Mouse (Mus musculus): ENCODE measurements around the gene Atic. TPM values are rescaled to one million over a fixed set of nuclear protein-coding genes. Genes with fewer than 3 reads are reported as not detected.
A peak's percentile ranks its signal among the peaks of the same experiment; 100 is the strongest.

Gene Atic
- polyA plus RNA-seq, 1 experiment from 2014 or later: 29.4 TPM

DNA sequence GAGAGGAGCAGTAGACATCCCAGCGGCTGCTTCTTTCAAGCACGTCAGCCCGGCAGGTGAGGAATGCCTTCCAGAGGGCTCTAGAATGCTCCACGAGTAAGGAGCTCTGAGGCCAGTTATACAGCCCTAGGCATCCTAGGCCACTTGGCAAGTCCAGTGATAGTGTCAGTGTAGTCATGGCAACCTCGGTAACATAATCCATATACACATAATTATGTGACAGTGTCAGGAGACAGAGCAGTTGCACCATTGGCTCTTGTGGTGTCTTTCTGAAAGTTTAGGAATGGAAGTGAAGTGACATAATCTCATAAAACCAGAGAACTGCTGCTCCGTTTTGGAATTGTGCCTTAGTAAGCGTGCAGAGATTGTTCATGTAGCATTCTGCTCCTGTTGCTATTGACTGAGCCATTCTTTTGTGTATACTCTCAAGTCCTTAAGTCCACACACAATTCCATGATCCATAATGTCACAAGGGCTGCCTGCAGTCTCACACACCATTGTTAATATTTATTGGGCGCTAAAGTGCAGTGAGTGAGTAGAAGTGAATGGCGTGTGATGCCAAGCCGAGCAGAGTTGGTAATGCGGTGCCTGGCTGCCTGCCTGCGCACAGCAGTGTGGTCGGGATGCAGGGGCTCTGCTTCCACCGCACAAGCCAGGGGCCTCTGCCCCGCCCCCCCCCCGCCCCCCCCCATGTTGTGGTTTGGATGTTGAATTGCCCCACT is 11.1 kb downstream of the Atic start:
- Histone ChIP-seq H3K9ac (no peak overlapping the region), H3K36me3 (replicated peaks) (peaks cover 24% of the 10 kb centered on the region; the same call in 1 of the 2 replicates), H3K9me3 (no peaks in the 10 kb centered on the region), H3K4me1 (no peaks in the 10 kb centered on the region), H3K4me2 (no peak overlapping the region), H3K4me3 (no peak overlapping the region), H3K27me3 (replicated peaks) (no peaks in the 10 kb centered on the region), H3K27ac (no peak overlapping the region)
- 0 out of 2 replicates have a peak, but pooled peaks have one; percentile 42 for ATAC-seq (replicated peaks)
- 71% methylated on average over 16 of the region's 16 CpGs for WGBS

DNA sequence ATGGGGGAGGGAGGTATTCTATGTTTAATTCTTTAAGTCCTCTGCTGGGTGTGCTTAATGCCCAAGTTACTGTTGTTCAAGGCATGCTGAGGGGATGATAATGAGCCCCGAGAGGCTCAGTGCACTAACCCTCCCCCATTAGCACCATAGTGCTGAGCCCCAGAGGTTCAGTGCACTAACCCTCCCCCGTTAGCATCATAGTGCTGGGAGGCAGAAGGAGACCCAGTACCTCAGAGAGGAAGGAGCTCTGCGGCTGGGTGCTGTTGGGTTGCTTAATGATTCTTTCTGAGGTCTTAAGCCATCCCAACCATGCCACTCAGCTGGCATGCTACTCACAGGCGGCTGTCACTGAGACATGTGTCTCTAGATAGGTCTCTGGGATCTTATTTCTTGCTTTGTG is 13.2 kb downstream of the Atic start:
- Histone ChIP-seq H3K36me3 (replicated peaks) (peaks cover 16% of the 10 kb centered on the region; the same call in 1 of the 2 replicates), H3K27me3 (replicated peaks) (no peaks in the 10 kb centered on the region), H3K27ac (no peak overlapping the region), H3K4me3 (no peak overlapping the region), H3K4me1 (no peaks in the 10 kb centered on the region), H3K9ac (no peak overlapping the region), H3K4me2 (no peak overlapping the region), H3K9me3 (no peaks in the 10 kb centered on the region)
- WGBS: 81% methylated on average over 4 of the region's 4 CpGs
- ATAC-seq (replicated peaks): no peak

DNA sequence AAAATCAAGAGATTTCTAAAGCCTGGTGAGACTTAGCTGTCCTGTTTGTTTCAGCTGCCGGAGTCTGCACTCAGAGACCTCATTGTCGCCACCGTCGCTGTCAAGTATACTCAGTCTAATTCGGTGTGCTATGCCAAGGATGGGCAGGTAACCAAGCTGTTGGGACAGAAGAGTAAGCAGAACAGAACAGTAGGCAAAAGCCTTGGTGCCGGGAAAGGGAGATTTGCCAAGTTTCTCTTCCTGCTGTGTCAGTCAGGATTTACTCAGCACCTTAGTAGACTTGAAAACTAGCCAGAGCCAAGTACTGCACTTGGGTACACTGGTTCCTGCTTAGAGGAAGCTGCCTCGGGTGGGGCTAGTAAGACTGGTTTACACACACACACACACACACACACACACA is 19.0 kb downstream of the Atic start:
- Histone ChIP-seq H3K4me3 (no peak overlapping the region), H3K9me3 (no peaks in the 10 kb centered on the region), H3K27me3 (replicated peaks) (no peaks in the 10 kb centered on the region), H3K36me3 (replicated peaks) (peaks cover 18% of the 10 kb centered on the region; the same call in 1 of the 2 replicates), H3K4me1 (no peaks in the 10 kb centered on the region), H3K27ac (no peak overlapping the region), H3K4me2 (no peak overlapping the region), H3K9ac (no peak overlapping the region)
- no peak for ATAC-seq (replicated peaks)
- WGBS: 84% methylated on average over 7 of the region's 7 CpGs

DNA sequence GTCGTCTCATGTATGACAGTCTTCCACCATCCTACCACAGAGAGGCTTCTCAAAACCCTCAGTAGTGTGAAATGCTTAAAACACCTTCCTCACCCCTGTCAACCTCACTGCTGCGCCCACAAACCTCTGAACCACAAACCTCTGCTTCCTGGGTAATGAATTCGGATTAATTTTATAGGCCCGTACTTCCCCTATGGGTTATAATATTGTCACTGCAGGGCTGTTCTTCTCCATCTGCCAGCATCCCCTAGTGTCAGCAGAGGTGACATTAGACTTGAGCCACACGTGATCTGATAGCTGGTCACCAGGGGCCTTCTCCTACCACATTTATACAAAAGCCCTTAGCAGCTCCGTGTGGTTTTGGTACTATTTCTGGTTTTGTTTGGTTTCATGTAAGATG is 19.9 kb downstream of the Atic start:
- Histone ChIP-seq H3K4me3 (no peak overlapping the region), H3K4me1 (no peaks in the 10 kb centered on the region), H3K4me2 (no peak overlapping the region), H3K27me3 (replicated peaks) (no peaks in the 10 kb centered on the region), H3K36me3 (replicated peaks) (peaks cover 12% of the 10 kb centered on the region; the same call in 1 of the 2 replicates), H3K9ac (no peak overlapping the region), H3K27ac (no peak overlapping the region), H3K9me3 (no peaks in the 10 kb centered on the region)
- no peak for ATAC-seq (replicated peaks)
- 94% methylated on average over 6 of the region's 6 CpGs for WGBS

DNA sequence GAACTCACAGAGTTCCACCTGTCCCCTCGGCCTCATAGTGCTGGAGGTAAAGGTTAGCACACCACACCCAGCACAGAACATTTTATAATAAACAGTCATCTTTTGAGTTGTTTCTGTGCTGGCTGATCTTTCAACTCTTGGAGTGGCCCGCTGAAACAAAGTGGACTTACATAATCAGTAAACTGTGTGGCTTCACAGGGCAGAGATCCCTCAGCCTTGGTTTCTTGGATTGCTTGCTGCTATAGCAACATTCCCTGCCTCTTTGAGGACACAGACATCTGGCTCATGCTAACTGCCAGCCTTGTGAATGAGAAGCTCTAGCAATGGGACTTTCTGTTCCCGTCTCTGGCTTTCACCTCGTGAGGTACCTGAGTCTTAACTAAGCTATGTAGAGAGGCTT is 22.6 kb downstream of the Atic start:
- no peak overlapping the region for H3K27ac ChIP-seq
- H3K9ac ChIP-seq: no peak overlapping the region
- 92% methylated on average over 4 of the region's 4 CpGs for WGBS
- no peak overlapping the region for H3K4me2 ChIP-seq
- peaks cover 10% of the 10 kb centered on the region; the same call in 1 of the 2 replicates for H3K36me3 ChIP-seq (replicated peaks)
- no peak for ATAC-seq (replicated peaks)
- H3K4me1 ChIP-seq: no peaks in the 10 kb centered on the region
- no peaks in the 10 kb centered on the region for H3K9me3 ChIP-seq
- H3K27me3 ChIP-seq (replicated peaks): no peaks in the 10 kb centered on the region
- H3K4me3 ChIP-seq: no peak overlapping the region

DNA sequence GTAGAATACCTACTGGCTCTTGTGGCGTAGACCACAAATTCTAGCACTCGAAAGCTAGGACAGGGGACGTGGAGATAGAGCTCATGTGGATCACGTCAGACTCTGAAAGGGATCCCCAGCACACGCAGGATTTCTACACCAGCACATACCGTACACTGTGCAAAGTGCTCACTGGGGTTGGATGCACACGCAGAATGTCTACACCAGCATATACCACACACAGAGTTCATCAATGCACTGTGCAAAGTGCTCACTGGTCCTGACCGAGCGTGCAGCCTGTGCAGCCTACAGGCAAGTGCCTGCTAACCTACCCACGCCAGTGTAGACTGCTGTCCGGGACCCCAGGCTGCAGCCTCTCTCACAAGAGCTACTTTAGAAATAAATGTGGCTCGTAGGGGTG is 23.5 kb downstream of the Atic start:
- Histone ChIP-seq H3K4me2 (no peak overlapping the region), H3K27me3 (replicated peaks) (no peaks in the 10 kb centered on the region), H3K4me3 (no peak overlapping the region), H3K27ac (no peak overlapping the region), H3K9ac (no peak overlapping the region), H3K4me1 (no peaks in the 10 kb centered on the region), H3K9me3 (no peaks in the 10 kb centered on the region), H3K36me3 (replicated peaks) (peaks cover 10% of the 10 kb centered on the region; the same call in 1 of the 2 replicates)
- no peak for ATAC-seq (replicated peaks)
- 95% methylated on average over 12 of the region's 12 CpGs for WGBS

DNA sequence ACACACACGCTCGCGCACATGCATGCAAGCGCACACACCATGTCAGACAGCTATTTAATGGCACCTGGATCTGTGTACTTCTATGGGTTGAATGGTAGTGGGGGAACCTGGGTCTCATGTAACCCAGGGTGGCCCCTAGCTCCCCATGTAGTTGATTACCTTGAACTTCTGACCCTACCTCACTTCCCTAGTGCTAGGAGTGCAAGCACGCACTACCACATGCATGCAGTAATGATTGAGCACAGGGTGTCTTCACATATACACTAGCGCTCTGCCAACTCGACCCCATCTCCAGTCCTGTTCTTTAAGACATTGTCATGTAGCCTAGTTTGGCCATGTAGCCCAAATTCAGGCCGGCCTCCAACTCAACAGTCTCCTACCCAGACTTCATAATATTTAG is 26.4 kb downstream of the Atic start:
- H3K9me3 ChIP-seq: no peaks in the 10 kb centered on the region
- H3K27ac ChIP-seq: no peak overlapping the region
- no peaks in the 10 kb centered on the region for H3K4me1 ChIP-seq
- H3K4me3 ChIP-seq: no peak overlapping the region
- H3K9ac ChIP-seq: no peak overlapping the region
- H3K4me2 ChIP-seq: no peak overlapping the region
- H3K27me3 ChIP-seq (replicated peaks): no peaks in the 10 kb centered on the region
- no peak for ATAC-seq (replicated peaks)
- peaks cover 5% of the 10 kb centered on the region; the same call in 1 of the 2 replicates for H3K36me3 ChIP-seq (replicated peaks)
- 98% methylated on average over 8 of the region's 8 CpGs for WGBS

DNA sequence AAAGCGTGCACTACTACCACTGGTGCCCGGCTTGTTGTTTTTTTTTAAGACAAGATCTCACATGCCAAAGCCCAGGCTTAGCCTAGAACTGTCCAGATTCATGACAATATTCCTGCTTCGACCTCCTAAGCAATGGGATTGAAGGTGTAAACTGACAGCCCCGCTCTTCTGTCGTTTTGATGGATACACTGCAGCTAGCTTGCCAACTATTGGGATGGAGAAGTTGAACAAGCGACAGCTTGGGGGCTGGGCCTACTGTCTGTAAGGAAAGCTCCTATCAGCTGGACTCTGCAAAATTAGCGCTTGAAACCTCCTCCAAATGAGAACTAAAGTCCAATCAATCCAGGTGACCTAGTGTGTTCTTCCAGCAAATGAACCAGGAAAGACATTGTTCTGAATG is 26.9 kb downstream of the Atic start:
- Histone ChIP-seq H3K9ac (no peak overlapping the region), H3K4me2 (no peak overlapping the region), H3K27me3 (replicated peaks) (no peaks in the 10 kb centered on the region), H3K9me3 (no peaks in the 10 kb centered on the region), H3K4me3 (no peak overlapping the region), H3K36me3 (replicated peaks) (0 out of 2 replicates have a peak, but pooled peaks cover 5% of the 10 kb centered on the region), H3K4me1 (no peaks in the 10 kb centered on the region), H3K27ac (no peak overlapping the region)
- ATAC-seq (replicated peaks): no peak
- WGBS: 90% methylated on average over 7 of the region's 7 CpGs

DNA sequence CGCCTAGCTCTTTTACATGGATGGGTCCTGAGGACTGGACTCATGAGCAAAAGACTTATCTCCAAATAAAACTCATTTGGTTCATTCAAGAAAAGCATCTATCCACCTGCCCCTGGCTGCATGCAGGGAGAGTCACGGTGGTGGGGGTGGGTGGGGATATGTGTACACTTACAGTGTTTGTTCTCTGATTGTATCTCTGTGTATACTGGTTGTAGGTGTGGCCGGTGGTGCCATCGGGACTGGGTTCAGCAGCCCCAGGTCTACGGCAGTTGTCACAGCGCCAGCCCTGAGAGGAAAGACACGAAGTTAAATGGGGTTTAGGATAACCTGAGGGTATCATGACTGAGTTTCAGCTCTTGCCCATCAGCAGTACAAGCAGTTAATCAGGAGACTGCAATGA is 29.7 kb downstream of the Atic start:
- H3K9ac ChIP-seq: no peak overlapping the region
- no peak overlapping the region for H3K27ac ChIP-seq
- H3K4me3 ChIP-seq: no peak overlapping the region
- no peak overlapping the region for H3K4me2 ChIP-seq
- no peaks in the 10 kb centered on the region for H3K36me3 ChIP-seq (replicated peaks)
- no peaks in the 10 kb centered on the region for H3K4me1 ChIP-seq
- 91% methylated on average over 7 of the region's 7 CpGs for WGBS
- no peak for ATAC-seq (replicated peaks)
- H3K9me3 ChIP-seq: no peaks in the 10 kb centered on the region
- no peaks in the 10 kb centered on the region for H3K27me3 ChIP-seq (replicated peaks)

DNA sequence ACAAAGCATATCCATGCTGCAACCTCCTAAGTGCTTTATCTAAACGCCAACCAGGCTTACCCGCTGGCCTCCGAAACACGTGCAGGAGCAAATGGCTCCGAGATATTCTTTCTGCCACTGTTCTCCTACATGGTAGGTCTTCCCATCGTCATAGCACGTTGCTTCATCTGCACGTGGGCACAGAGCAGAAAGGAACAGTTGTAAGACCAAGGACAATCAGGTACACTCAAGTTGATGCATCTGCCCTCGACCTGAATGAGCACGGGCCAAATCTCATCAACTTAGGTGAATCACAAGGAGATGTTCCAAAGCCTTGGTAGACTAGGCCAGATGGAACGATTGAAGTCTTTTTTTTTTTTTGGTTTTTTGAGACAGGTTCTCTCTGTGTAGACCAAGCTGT is 33.1 kb downstream of the Atic start:
- WGBS: 97% methylated on average over 11 of the region's 11 CpGs
- H3K4me3 ChIP-seq: no peak overlapping the region
- H3K27me3 ChIP-seq (replicated peaks): no peaks in the 10 kb centered on the region
- no peak overlapping the region for H3K4me2 ChIP-seq
- H3K36me3 ChIP-seq (replicated peaks): no peaks in the 10 kb centered on the region
- H3K9me3 ChIP-seq: no peaks in the 10 kb centered on the region
- no peak overlapping the region for H3K9ac ChIP-seq
- no peak for ATAC-seq (replicated peaks)
- H3K4me1 ChIP-seq: no peaks in the 10 kb centered on the region
- no peak overlapping the region for H3K27ac ChIP-seq

DNA sequence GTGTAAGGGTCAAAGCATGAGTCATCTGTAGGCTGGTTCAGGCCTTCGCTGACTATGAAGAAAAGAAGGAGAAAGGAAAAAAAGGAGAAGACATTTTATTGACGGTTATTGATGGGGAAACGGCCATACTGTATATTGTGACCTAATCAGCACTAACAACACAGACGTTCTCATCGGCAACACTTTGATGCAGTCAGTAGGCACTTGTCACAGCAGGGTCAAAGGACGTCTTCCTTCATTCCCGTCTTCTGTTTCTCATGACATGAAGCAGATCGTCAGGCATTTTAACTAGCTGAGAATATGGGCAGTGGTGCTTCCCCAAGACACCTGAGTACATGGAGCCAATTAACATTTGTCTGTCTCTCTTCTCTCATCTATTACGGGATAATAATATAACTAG is 36.2 kb downstream of the Atic start:
- H3K27ac ChIP-seq: no peak overlapping the region
- H3K9me3 ChIP-seq: no peaks in the 10 kb centered on the region
- no peak overlapping the region for H3K9ac ChIP-seq
- no peak for ATAC-seq (replicated peaks)
- H3K4me3 ChIP-seq: no peak overlapping the region
- no peaks in the 10 kb centered on the region for H3K36me3 ChIP-seq (replicated peaks)
- WGBS: 93% methylated on average over 9 of the region's 9 CpGs
- H3K4me1 ChIP-seq: no peaks in the 10 kb centered on the region
- H3K4me2 ChIP-seq: no peak overlapping the region
- H3K27me3 ChIP-seq (replicated peaks): no peaks in the 10 kb centered on the region

DNA sequence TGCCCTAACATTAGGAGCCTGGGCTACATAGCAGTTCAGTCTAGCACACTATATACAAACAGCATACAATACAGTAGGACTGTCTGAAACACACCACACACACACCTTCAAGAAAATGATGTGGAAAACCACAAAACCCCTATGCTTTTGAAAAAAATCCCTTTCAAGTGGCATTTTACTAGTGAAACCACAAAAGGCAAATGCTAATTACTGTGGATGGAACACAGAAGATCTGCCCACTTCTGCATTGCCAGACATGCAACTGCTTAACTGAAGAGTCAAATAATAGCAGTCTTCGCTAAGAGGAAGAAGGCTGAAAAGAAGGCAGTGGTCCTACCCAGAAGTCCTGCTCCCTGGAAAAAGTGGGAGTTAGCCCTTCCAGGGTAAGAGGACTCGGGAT is 37.3 kb downstream of the Atic start:
- no peak for ATAC-seq (replicated peaks)
- Histone ChIP-seq H3K9me3 (no peaks in the 10 kb centered on the region), H3K27ac (no peak overlapping the region), H3K36me3 (replicated peaks) (no peaks in the 10 kb centered on the region), H3K4me1 (no peaks in the 10 kb centered on the region), H3K9ac (no peak overlapping the region), H3K27me3 (replicated peaks) (no peaks in the 10 kb centered on the region), H3K4me2 (no peak overlapping the region), H3K4me3 (no peak overlapping the region)
- 85% methylated on average over 2 of the region's 2 CpGs for WGBS

DNA sequence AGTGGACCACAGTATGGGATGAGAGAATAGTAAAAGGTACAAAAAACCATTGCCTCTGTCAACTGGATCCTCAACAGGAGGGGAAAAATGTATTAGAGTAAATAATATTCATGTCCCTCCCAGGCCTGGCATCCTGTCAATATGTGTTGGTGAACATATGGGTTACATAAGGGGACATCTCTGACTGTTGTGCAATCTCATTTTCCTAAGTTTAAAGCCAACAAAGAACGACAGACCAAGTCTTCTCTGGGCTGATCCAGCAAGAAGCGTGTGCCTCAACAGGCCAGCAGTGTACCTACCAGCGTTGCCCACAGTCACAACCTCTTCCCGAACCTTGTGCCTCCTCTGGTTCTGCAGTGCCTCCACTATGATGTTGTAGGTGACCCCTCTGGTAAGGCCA is 38.4 kb downstream of the Atic start:
- no peak overlapping the region for H3K27ac ChIP-seq
- no peak overlapping the region for H3K4me3 ChIP-seq
- WGBS: 92% methylated on average over 4 of the region's 4 CpGs
- H3K9me3 ChIP-seq: no peaks in the 10 kb centered on the region
- H3K4me2 ChIP-seq: no peak overlapping the region
- no peak overlapping the region for H3K9ac ChIP-seq
- H3K36me3 ChIP-seq (replicated peaks): no peaks in the 10 kb centered on the region
- H3K27me3 ChIP-seq (replicated peaks): no peaks in the 10 kb centered on the region
- H3K4me1 ChIP-seq: no peaks in the 10 kb centered on the region
- no peak for ATAC-seq (replicated peaks)
